Mouse (Mus musculus) bone marrow, adult 2 months (tissue): ENCODE results near the gene Vps37b. TPM values are rescaled to one million over a fixed set of nuclear protein-coding genes. Genes with fewer than 3 reads are reported as not detected.

Experiments
- H3K27ac ChIP-seq: fragments of 200-500 bp; 2 replicates; pipeline ENCODE4 v1.5.1; 2012; ENCODE audit warnings: low read depth, mild to moderate bottlenecking, control low read depth, inconsistent platforms, low read length; ENCODE audit not compliant: control insufficient read depth, poor library complexity, insufficient read depth
- H3K4me1 ChIP-seq: fragments of 200-500 bp; 2 replicates; pipeline ENCODE4 v1.6.1; 2011; ENCODE audit warnings: low read length; ENCODE audit not compliant: control insufficient read depth, insufficient read depth
- H3K4me3 ChIP-seq: fragments of 200-500 bp; replicated peaks from 2 replicates; pipeline ENCODE3; 2011; ENCODE audit warnings: mild to moderate bottlenecking, low read depth, low read length, control low read depth; ENCODE audit not compliant: control insufficient read depth
- CTCF ChIP-seq: fragments of 200-500 bp; IDR thresholded peaks from 2 replicates; pipeline ENCODE4 v1.5.1; 2011; ENCODE audit warnings: low read length, control low read depth; ENCODE audit not compliant: control insufficient read depth, insufficient read depth
- POLR2A ChIP-seq: fragments of 200-500 bp; IDR thresholded peaks from 2 replicates; pipeline ENCODE4 v1.6.1; 2011; ENCODE audit warnings: low read depth, mild to moderate bottlenecking, control low read depth, low read length, borderline replicate concordance; ENCODE audit not compliant: control insufficient read depth
- WGBS: fragments of 180-500 bp; shearing (Covaris S2); methylation state at CpG from one replicate; pipeline ENCODE4 v1.1.7; 2018; 5-methylcytosine and 5-hydroxymethylcytosine counted together
- polyA plus RNA-seq: library from polyadenylated mRNA; stranded (reverse); fragments of >200 nt; gene quantifications from 2 replicates; pipeline ENCODE4 v1.2.4, GENCODE M21; 2011; ENCODE audit warnings: low replicate concordance; ENCODE audit not compliant: missing spikeins, insufficient read depth, insufficient read length

Gene Vps37b
- polyA plus RNA-seq, 1 experiment, result 26.1 TPM

DNA sequence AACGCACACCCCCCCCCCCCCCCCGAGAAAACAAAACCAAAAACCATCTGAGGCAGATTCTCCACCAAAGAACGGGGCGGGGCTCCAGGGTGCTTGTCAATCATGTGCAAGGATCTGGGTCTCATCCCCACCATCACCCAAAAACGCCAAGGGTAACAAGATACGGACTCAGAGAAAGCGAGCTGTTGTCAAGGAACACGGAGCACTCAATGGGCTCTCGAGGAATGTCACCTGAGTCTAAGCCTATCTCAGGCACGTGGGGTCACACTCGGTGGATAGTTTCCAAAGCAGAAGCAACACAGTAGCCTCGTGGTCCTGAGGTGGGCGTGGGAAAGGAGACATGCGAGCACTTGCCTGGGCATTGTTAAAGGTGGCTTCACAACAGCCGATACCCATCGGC lies 18.3 kb downstream of the Vps37b start:
- WGBS, result 64% methylated on average over 16 of the region's 16 CpGs
- no peak overlapping the region for H3K4me3 ChIP-seq
- H3K27ac ChIP-seq, result no peak overlapping the region
- TF ChIP-seq POLR2A, result no peak
- no peak for TF ChIP-seq CTCF
- peaks cover 22% of the 10 kb centered on the region for H3K4me1 ChIP-seq

DNA sequence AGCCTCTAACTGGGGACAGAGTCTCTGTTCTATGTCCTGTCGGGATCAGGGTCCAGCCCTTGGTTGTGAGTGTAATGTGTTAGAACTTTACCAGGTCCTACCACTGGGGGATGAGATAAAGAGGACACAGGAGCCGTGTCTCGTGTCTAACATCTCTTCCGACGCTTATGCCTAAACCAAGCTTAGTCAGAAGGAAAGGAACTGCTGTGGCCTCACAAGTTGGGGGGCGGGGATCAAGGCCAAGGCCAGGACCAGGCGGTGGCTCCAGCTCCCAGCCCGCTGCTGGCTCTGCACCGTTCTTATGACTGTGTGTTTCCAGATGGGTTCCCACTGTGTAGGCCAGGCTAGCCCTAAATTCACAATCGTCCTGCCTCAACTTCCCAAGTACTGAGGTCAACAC lies 19.2 kb downstream of the Vps37b start:
- peaks cover 19% of the 10 kb centered on the region for H3K4me1 ChIP-seq
- no peak overlapping the region for H3K4me3 ChIP-seq
- H3K27ac ChIP-seq, result no peak overlapping the region
- TF ChIP-seq CTCF (no peak), POLR2A (no peak)
- 61% methylated on average over 10 of the region's 10 CpGs for WGBS

DNA sequence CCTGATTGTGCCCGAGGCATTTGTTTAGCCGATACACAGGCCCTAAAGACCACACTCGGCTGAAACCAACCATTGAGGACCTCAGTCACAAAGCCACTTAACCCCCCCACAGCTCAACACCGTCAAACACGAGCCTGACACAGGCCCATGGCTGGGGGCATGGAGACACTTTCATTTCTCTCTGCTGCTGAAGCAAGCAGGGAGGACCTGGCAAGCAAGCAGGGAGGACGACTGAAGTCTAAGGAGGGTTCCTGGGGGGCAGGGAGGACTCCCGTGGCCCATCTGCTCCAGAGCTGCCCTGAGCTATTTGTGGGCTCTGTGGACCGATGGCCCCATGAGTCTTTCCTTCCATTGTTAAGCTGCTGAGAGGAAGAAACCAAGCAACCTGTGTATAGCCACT lies 20.1 kb downstream of the Vps37b start:
- Histone ChIP-seq H3K4me3 (no peak overlapping the region), H3K4me1 (peaks cover 16% of the 10 kb centered on the region), H3K27ac (peak overlapping the region; percentile 68)
- TF ChIP-seq POLR2A, result no peak
- no peak for TF ChIP-seq CTCF
- 12% methylated on average over 8 of the region's 8 CpGs for WGBS

DNA sequence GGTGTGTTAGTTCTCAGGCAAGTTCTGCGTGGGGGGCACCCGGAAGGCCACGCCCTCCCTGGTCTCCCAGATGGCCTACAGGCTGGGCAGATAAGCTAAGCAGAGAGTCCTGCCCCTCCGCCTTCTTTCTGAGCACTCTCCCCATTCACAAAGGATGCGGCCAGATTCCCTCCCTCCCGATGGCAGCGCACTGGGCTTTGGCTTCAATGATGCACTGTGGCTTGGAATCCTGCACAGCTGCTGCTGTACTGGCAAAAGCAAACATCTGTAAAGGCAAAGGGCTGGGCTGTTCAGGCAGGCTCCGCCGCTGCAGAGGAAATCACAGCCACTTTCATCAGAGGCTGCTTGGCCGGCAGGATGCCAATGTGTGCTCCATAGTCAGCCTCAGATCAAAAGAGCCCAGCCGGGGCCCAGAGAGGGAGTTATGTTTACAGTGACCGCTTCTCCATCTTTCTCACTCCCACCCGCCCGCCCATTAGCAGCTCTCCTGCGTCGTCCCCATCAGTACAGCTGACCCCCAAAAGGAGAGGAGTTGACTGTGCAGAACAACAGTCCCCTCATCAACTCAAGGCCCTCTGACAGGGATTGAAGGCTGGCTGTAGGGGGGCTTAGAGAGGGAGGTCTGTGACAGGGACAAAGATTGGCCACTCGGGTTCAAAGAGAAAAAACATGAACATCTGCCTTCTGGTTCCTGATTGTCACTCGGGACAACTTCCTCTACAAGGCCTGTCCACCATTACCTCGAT lies 21.0 kb downstream of the Vps37b start:
- WGBS, result 30% methylated on average over 19 of the region's 19 CpGs
- H3K27ac ChIP-seq, result peak overlapping the region; percentile 68
- no peak overlapping the region for H3K4me3 ChIP-seq
- TF ChIP-seq POLR2A (no peak), CTCF (no peak)
- H3K4me1 ChIP-seq, result peaks cover 10% of the 10 kb centered on the region

DNA sequence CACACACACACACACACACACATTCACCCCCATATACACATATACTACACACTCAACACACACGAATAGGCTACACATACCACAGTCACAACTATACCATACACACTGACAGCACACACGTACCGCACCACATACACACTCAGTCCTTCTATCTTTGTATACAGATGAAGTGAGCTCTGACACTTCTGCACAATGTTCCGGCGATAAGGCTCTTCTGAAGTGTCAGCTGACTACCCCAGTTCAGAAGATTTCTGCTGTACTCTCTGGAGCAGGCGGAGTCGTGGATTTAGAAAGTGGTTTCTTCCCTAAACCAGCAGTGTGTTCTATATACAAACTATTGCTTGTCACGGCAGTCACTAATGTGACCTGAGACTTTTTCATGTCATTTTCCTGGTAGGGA lies 22.0 kb downstream of the Vps37b start:
- TF ChIP-seq CTCF (no peak), POLR2A (no peak)
- 69% methylated on average over 8 of the region's 8 CpGs for WGBS
- no peak overlapping the region for H3K4me3 ChIP-seq
- H3K27ac ChIP-seq, result no peak overlapping the region
- H3K4me1 ChIP-seq, result peaks cover 9% of the 10 kb centered on the region

DNA sequence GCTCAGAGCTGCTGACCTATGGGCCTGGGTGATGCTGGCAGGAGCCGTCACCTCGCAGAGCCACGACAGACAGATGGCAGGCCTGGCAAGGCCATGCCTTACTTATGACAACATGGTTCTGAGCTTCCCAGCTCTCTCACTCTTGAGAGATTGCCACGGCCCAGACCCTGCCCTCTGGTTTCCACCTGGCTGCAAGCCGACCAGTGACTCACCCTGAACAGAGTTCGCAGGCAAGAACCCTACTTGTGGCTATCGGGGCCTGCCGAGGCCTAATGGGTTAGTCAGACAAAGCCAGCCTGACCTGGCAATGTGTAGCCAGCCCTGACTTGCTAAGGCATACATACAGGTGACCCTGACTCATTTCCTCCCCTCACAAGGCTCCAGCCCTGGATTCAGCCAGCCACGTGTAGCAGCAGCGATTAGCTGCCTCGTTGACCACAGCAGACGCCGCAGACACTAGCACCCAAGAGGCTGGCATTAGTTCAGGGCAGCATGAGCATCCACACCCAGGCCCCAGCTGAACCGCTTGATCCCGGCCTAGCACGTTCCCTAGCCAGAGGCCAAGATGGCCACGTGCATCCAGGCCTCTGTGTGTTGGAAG lies 25.1 kb downstream of the Vps37b start:
- no peak overlapping the region for H3K4me3 ChIP-seq
- H3K4me1 ChIP-seq, result peaks cover 2% of the 10 kb centered on the region
- 89% methylated on average over 17 of the region's 17 CpGs for WGBS
- TF ChIP-seq POLR2A (no peak), CTCF (no peak)
- H3K27ac ChIP-seq, result no peak overlapping the region

DNA sequence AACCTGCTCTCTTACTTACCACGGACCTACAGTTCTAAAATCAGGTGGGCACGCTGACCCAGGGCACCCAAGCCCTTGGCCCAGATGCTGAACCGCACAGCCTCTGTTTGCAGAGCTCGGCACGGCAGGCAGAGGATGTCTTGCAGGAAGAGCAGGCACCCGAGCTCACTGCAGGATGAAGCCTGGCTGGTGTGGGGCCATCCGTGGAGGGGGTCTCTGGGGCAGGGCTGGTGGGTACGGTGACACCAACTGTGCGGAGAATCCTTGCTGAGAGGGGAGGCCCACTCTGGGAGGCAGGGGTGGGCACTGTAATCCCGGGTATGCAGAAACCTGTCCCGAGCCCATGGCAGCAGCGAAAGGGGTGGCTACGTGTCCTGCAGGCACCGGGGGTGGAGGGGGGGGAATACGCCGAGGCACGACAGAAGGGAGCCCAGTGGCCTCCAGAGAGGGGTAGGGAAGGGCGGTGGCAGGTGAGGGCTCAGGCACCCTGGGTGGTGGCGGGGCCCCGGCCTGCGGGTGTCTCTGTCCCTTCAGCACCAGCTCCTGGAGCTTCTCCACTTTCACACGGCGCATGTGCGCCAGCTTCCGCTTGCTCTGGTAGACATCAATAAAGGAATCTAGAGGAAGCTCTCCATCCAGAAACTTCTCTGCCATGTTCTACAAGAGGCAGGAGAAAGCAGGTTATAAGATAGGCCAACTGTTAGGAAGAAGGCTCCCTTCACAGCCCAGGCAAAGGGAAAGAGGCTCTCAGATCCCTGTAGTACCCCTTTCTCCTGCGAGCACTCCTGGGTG lies 25.8 kb downstream of the Vps37b start:
- no peak overlapping the region for H3K4me3 ChIP-seq
- peaks cover 2% of the 10 kb centered on the region for H3K4me1 ChIP-seq
- no peak overlapping the region for H3K27ac ChIP-seq
- TF ChIP-seq POLR2A (no peak; the same call in 1 of the 2 replicates), CTCF (no peak)
- WGBS, result 86% methylated on average over 26 of the region's 26 CpGs

DNA sequence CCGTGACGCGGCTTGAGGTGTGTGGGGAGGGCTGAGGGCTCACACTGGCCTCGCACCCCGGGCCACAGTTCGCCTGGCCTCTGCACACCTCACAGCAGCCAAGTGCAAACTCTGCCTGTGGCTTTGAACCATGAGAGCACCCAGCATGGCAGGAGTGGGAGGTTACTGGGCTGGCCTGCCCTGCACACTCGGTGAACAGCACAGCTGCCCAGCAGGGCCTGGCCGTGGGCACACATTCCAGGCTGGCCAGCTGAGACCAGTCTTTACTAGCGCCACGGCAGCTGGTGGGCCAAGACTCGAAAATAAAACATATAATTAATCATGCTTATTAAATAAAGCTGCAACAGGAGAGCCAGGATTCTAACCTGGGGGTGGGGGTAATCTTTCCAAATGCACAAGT lies 26.5 kb downstream of the Vps37b start:
- Histone ChIP-seq H3K4me1 (no peaks in the 10 kb centered on the region; the same call in none of the 2 replicates), H3K27ac (no peak overlapping the region), H3K4me3 (no peak overlapping the region)
- TF ChIP-seq POLR2A (no peak), CTCF (no peak)
- 91% methylated on average over 11 of the region's 11 CpGs for WGBS
